In the genomic region with DNA sequence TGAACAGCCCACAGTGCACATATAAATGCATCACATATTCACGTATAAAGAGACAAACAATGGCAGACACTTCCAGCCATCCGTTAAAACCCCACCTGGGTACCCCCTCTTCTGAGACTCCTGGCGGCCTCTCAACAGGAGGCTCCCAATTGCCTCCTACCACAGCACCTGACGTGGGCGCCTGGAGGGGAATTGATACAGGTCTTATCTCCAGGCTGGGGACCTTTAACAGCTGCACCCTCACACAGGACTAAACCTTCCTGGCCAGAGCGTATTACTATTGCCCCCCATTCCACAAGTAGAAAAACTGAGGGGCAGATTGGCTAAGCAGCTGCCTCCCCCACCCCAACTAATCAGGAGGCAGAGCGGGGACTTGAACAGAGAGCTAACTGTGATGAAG, we compare ENCODE assay signal across 19 mouse cellular contexts. TPM values are rescaled to one million over a fixed set of nuclear protein-coding genes. Genes with fewer than 3 reads are reported as not detected.
DNase-seq lines count a peak whose midpoint lies in the region; ATAC-seq and TF ChIP-seq lines count a peak whose summit lies in the region.
"Had no signal": no experiment of that assay in that cellular context is flagged by ENCODE, and none has a peak within 500 bp of the region (broad histone marks: within the 10 kb centered on the region; RNA-seq: fewer than 3 reads in every experiment).

No protein-coding gene starts in this region.

- no peak overlapping the region for H3K27ac ChIP-seq in heart, embryonic 12.5 days (ENCODE audit: poor library complexity, severe bottlenecking)
- no peak overlapping the region for H3K27ac ChIP-seq in liver, postnatal 0 days (ENCODE audit: low read depth)
- no peak overlapping the region for H3K27ac ChIP-seq in liver, embryonic 14.5 days
- H3K27ac ChIP-seq in hindbrain, postnatal 0 days = no peak overlapping the region
- H3K27ac ChIP-seq: embryonic facial prominence, embryonic 13.5 days; forebrain, embryonic 13.5 days; gastrocnemius, adult 2 months; heart, embryonic 15.5 days; hindbrain, embryonic 15.5 days had no signal

- no peaks in the 10 kb centered on the region for H3K27me3 ChIP-seq in heart, embryonic 12.5 days (replicated peaks)
- H3K27me3 ChIP-seq in liver, postnatal 0 days (ENCODE audit: insufficient read depth, low read length) = no peaks in the 10 kb centered on the region
- H3K27me3 ChIP-seq in liver, embryonic 14.5 days (ENCODE audit: control insufficient read depth, insufficient read depth, low read length) = no peaks in the 10 kb centered on the region
- no peaks in the 10 kb centered on the region for H3K27me3 ChIP-seq in hindbrain, postnatal 0 days (ENCODE audit: insufficient read depth, low read length)
- H3K27me3 ChIP-seq: embryonic facial prominence, embryonic 13.5 days; forebrain, embryonic 13.5 days; heart, embryonic 15.5 days; hindbrain, embryonic 15.5 days had no signal

- ATAC-seq in heart, embryonic 12.5 days (ENCODE audit: insufficient number of reproducible peaks, low FRiP score) = peak; percentile 10; the same call in 1 of the 2 replicates
- ATAC-seq in liver, postnatal 0 days = no peak
- ATAC-seq in liver, embryonic 14.5 days (ENCODE audit: insufficient read depth) = peak; percentile 58; the same call in 1 of the 2 replicates
- ATAC-seq in hindbrain, postnatal 0 days = no peak
- ATAC-seq: forebrain, embryonic 13.5 days had no signal

- TF ChIP-seq EP300 in liver, postnatal 0 days (IDR thresholded peaks at IDR 0.05; ENCODE audit: low read depth) = no peak
- no peak for TF ChIP-seq EP300 in liver, embryonic 14.5 days (IDR thresholded peaks at IDR 0.05; ENCODE audit: low read depth)

- intact Hi-C loops in heart, postnatal 36 days (cut with DNase I) = no loop called here

- no peak for TF ChIP-seq CTCF in liver, postnatal 0 days (IDR thresholded peaks at IDR 0.05; ENCODE audit: low read depth)
- TF ChIP-seq CTCF in liver, embryonic 14.5 days (IDR thresholded peaks at IDR 0.05; ENCODE audit: low read depth) = no peak
- TF ChIP-seq CTCF in hindbrain, postnatal 0 days (IDR thresholded peaks at IDR 0.05; ENCODE audit: low read depth) = no peak

- no peak overlapping the region for H3K4me3 ChIP-seq in heart, embryonic 12.5 days
- H3K4me3 ChIP-seq in liver, postnatal 0 days (ENCODE audit: low read depth, low read length) = no peak overlapping the region
- H3K4me3 ChIP-seq in liver, embryonic 14.5 days (ENCODE audit: insufficient read depth in 1 of 2, low read depth in 2 of 2, low read length in 2 of 2) = no peak overlapping the region
- H3K4me3 ChIP-seq in hindbrain, postnatal 0 days (ENCODE audit: low read length) = no peak overlapping the region
- H3K4me3 ChIP-seq: embryonic facial prominence, embryonic 13.5 days; forebrain, embryonic 13.5 days; gastrocnemius, adult 2 months; heart, embryonic 15.5 days; hindbrain, embryonic 15.5 days had no signal

- no peak overlapping the region for H3K4me2 ChIP-seq in heart, embryonic 12.5 days
- H3K4me2 ChIP-seq in liver, postnatal 0 days (ENCODE audit: low read depth, low read length) = no peak overlapping the region
- no peak overlapping the region for H3K4me2 ChIP-seq in liver, embryonic 14.5 days (ENCODE audit: low read depth)
- H3K4me2 ChIP-seq in hindbrain, postnatal 0 days (ENCODE audit: low read depth, low read length) = no peak overlapping the region
- H3K4me2 ChIP-seq: embryonic facial prominence, embryonic 13.5 days; forebrain, embryonic 13.5 days; heart, embryonic 15.5 days; hindbrain, embryonic 15.5 days had no signal

- peaks cover 98% of the 10 kb centered on the region for H3K4me1 ChIP-seq in heart, embryonic 12.5 days (replicated peaks)
- H3K4me1 ChIP-seq in liver, postnatal 0 days (ENCODE audit: insufficient read depth) = no peaks in the 10 kb centered on the region
- peaks cover 7 to 8% of the 10 kb centered on the region in 2 experiments for H3K4me1 ChIP-seq in liver, embryonic 14.5 days (replicated peaks; ENCODE audit: control insufficient read depth in 2 of 2, insufficient read depth in 2 of 2, low read length in 1 of 2)
- H3K4me1 ChIP-seq in hindbrain, postnatal 0 days (ENCODE audit: insufficient read depth, low read length) = no peaks in the 10 kb centered on the region

- no peak for DNase-seq in heart, postnatal 36 days
- peak; percentile 39 for DNase-seq in liver
- DNase-seq in liver, postnatal 0 days = no peak
- no peak for DNase-seq in liver, embryonic 14.5 days (ENCODE audit: low read depth in 3 of 3, low spot score in 3 of 3)
- DNase-seq in adrenal gland, postnatal 14 days = no peak
- DNase-seq in hindbrain, postnatal 0 days (ENCODE audit: low spot score) = no peak
- DNase-seq: adrenal gland, postnatal 25 days; cerebellum, adult 18-20 months; cerebellum, adult 9-11 months; cerebellum, postnatal 36 days; gastrocnemius, adult 2 months; gastrocnemius, postnatal 25 days; heart, adult 11 months; heart, postnatal 14 days had no signal

- WGBS in heart, embryonic 12.5 days = 64% methylated on average over 7 of the region's 7 CpGs
- 57% methylated on average over 7 of the region's 7 CpGs for WGBS in liver, postnatal 0 days (ENCODE audit: insufficient replicate concordance)
- 39% methylated on average over 7 of the region's 7 CpGs for WGBS in liver, embryonic 14.5 days (ENCODE audit: insufficient replicate concordance)
- 76% methylated on average over 7 of the region's 7 CpGs for WGBS in hindbrain, postnatal 0 days

- peaks cover 100% of the 10 kb centered on the region for H3K36me3 ChIP-seq in heart, embryonic 12.5 days
- H3K36me3 ChIP-seq in liver, postnatal 0 days (replicated peaks; ENCODE audit: insufficient read depth, low read length) = no peaks in the 10 kb centered on the region
- H3K36me3 ChIP-seq in liver, embryonic 14.5 days (replicated peaks; ENCODE audit: control insufficient read depth, insufficient read depth, low read depth) = no peaks in the 10 kb centered on the region
- no peaks in the 10 kb centered on the region for H3K36me3 ChIP-seq in hindbrain, postnatal 0 days (ENCODE audit: insufficient read depth, low read length)
- H3K36me3 ChIP-seq: hindbrain, embryonic 15.5 days had no signal

- H3K9me3 ChIP-seq in heart, embryonic 12.5 days (replicated peaks) = no peaks in the 10 kb centered on the region
- H3K9me3 ChIP-seq in liver, postnatal 0 days (ENCODE audit: low read length) = no peaks in the 10 kb centered on the region
- H3K9me3 ChIP-seq in liver, embryonic 14.5 days (ENCODE audit: control insufficient read depth, low read length) = no peaks in the 10 kb centered on the region
- H3K9me3 ChIP-seq in hindbrain, postnatal 0 days (ENCODE audit: low read length) = no peaks in the 10 kb centered on the region
- H3K9me3 ChIP-seq: embryonic facial prominence, embryonic 13.5 days; forebrain, embryonic 13.5 days; heart, embryonic 15.5 days; hindbrain, embryonic 15.5 days had no signal

- H3K9ac ChIP-seq in heart, embryonic 12.5 days = peak overlapping the region; percentile 19; the same call in 1 of the 2 replicates
- no peak overlapping the region for H3K9ac ChIP-seq in liver, postnatal 0 days (replicated peaks)
- H3K9ac ChIP-seq in liver, embryonic 14.5 days (replicated peaks) = no peak overlapping the region
- no peak overlapping the region for H3K9ac ChIP-seq in hindbrain, postnatal 0 days (replicated peaks; ENCODE audit: low read length)
- H3K9ac ChIP-seq: embryonic facial prominence, embryonic 13.5 days; forebrain, embryonic 13.5 days; heart, embryonic 15.5 days; hindbrain, embryonic 15.5 days had no signal

RNA-seq across cellular contexts. Expression of gene Smad6, which starts 18.9 kb away (rescaled TPM):
- polyA plus RNA-seq in heart, embryonic 12.5 days (2016; fragmentation: Nextera tagmentation; extraction: Ambion mirVana) = 56.2 and 62.8 TPM in 2 replicates
- 10 to 100 TPM; 11.4 to 16.3 TPM for total RNA-seq in heart, postnatal 36 days (2021)
- polyA plus RNA-seq in liver, postnatal 0 days (2015; fragmentation: Nextera tagmentation; extraction: Ambion mirVana) = 1.8 and 2.9 TPM in 2 replicates
- 3.9 and 5.2 TPM in 2 replicates for polyA plus RNA-seq in liver, embryonic 14.5 days (2012; rRNA removed)
- 1.8 and 2.1 TPM in 2 replicates for polyA plus RNA-seq in liver, embryonic 14.5 days (2014; fragmentation: Nextera tagmentation; extraction: Ambion mirVana)
- total RNA-seq in adrenal gland, postnatal 14 days (2021) = 11.1 and 12.0 TPM in 2 replicates
- 11.9 and 13.2 TPM in 2 replicates for total RNA-seq in hindbrain, postnatal 0 days (2014; rRNA removed)
- 1.3 and 1.7 TPM in 2 replicates for polyA plus RNA-seq in hindbrain, postnatal 0 days (2015; fragmentation: Nextera tagmentation; extraction: Ambion mirVana)

Comparison
In these comparisons a context has a peak if more than half of its experiments do, and no peak if none do; other contexts are left out.
1. ATAC-seq: peak in heart, embryonic 12.5 days (single experiment) and liver, embryonic 14.5 days (single experiment); none in liver, postnatal 0 days (single experiment) and hindbrain, postnatal 0 days (single experiment).